Mouse (Mus musculus): ENCODE measurements at regions not wholly inside any gene's neighbourhood (a gene's known extent, or its start where the extent isn't known, plus 50 kb on each side); places are given as distances from the start of the nearest gene placed in this dataset.

GRCm38 (mm10) chr12:12622712-12623292 is 318.9 kb downstream of the Mycn start:
- peak; percentile 56 to 85 for DNase-seq

GRCm38 (mm10) chr12:12621506-12621905 is 320.2 kb downstream of the Mycn start:
- no peak for DNase-seq

GRCm38 (mm10) chr12:12620316-12620715 is 321.4 kb downstream of the Mycn start:
- no peak for DNase-seq

- no peak for DNase-seq
Measured at GRCm38 (mm10) chr12:12619431-12619830, 322.3 kb downstream of the Mycn start.

- no peak for DNase-seq
Measured at GRCm38 (mm10) chr12:12612520-12612919, 329.2 kb downstream of the Mycn start.

GRCm38 (mm10) chr12:12610861-12611260 is 330.9 kb downstream of the Mycn start:
- DNase-seq = no peak

- DNase-seq = no peak
Measured at GRCm38 (mm10) chr12:12607995-12608394, 333.7 kb downstream of the Mycn start.

- DNase-seq = no peak
Measured at GRCm38 (mm10) chr12:12606911-12607310, 334.8 kb downstream of the Mycn start.

GRCm38 (mm10) chr12:12605495-12605894 is 336.2 kb downstream of the Mycn start:
- no peak for DNase-seq

GRCm38 (mm10) chr12:12601362-12601761 is 339.4 kb downstream of the Fam49a start:
- no peak for DNase-seq

GRCm38 (mm10) chr12:12595399-12595798 is 333.5 kb downstream of the Fam49a start:
- no peak for DNase-seq

GRCm38 (mm10) chr12:12594567-12594966 is 332.6 kb downstream of the Fam49a start:
- no peak for DNase-seq

GRCm38 (mm10) chr12:12593343-12593742 is 331.4 kb downstream of the Fam49a start:
- DNase-seq = no peak

GRCm38 (mm10) chr12:12590753-12591291 is 328.9 kb downstream of the Fam49a start:
- DNase-seq = no peak

GRCm38 (mm10) chr12:12588771-12589370 is 326.9 kb downstream of the Fam49a start:
- DNase-seq = peak; percentile 7 to 22

GRCm38 (mm10) chr12:12586436-12586835 is 324.5 kb downstream of the Fam49a start:
- DNase-seq = no peak

- DNase-seq = no peak
Measured at GRCm38 (mm10) chr12:12581271-12582186, 319.6 kb downstream of the Fam49a start.

- peak in 1 of 2 experiments; percentile 22 for DNase-seq
Measured at GRCm38 (mm10) chr12:12580763-12581178, 318.8 kb downstream of the Fam49a start.

- DNase-seq = no peak
Measured at GRCm38 (mm10) chr12:12578278-12578677, 316.3 kb downstream of the Fam49a start.

GRCm38 (mm10) chr12:12570563-12571251 is 308.8 kb downstream of the Fam49a start:
- DNase-seq = no peak

- no peak for DNase-seq
Measured at GRCm38 (mm10) chr12:12567734-12568104, 305.8 kb downstream of the Fam49a start.

GRCm38 (mm10) chr12:12567058-12567733 is 305.3 kb downstream of the Fam49a start:
- DNase-seq = no peak

Measured in heart, adult 18-20 months (tissue).